Comparison of ENCODE assay signal across 24 mouse cellular contexts in genomic region chr11:118485338-118485737, GRCm38 (mm10). TPM values are rescaled to one million over a fixed set of nuclear protein-coding genes. Genes with fewer than 3 reads are reported as not detected.
DNase-seq lines count a peak whose midpoint lies in the region; ATAC-seq and TF ChIP-seq lines count a peak whose summit lies in the region.
"Had no signal": no experiment of that assay in that cellular context is flagged by ENCODE, and none has a peak within 500 bp of the region (broad histone marks: within the 10 kb centered on the region; RNA-seq: fewer than 3 reads in every experiment).

No protein-coding gene starts in this region.

- H3K27me3 ChIP-seq in neural tube, embryonic 13.5 days, result no peaks in the 10 kb centered on the region
- H3K27me3 ChIP-seq in neural tube, embryonic 15.5 days (replicated peaks), result no peaks in the 10 kb centered on the region
- H3K27me3 ChIP-seq in thymus, adult 2 months (ENCODE audit: control insufficient read depth, insufficient read depth, low read length), result no peaks in the 10 kb centered on the region
- H3K27me3 ChIP-seq: embryonic facial prominence, embryonic 12.5 days; forebrain, embryonic 15.5 days had no signal

- peaks cover 34% of the 10 kb centered on the region for H3K4me1 ChIP-seq in neural tube, embryonic 13.5 days (replicated peaks)
- H3K4me1 ChIP-seq in neural tube, embryonic 15.5 days, result peaks cover 40% of the 10 kb centered on the region
- H3K4me1 ChIP-seq in thymus, adult 2 months (replicated peaks; ENCODE audit: control insufficient read depth, insufficient read depth, low read length), result peaks cover under 1% of the 10 kb centered on the region; the same call in 1 of the 2 replicates
- H3K4me1 ChIP-seq: embryonic facial prominence, embryonic 12.5 days had no signal

- peaks cover 26% of the 10 kb centered on the region for H3K36me3 ChIP-seq in neural tube, embryonic 13.5 days
- peaks cover 8% of the 10 kb centered on the region; the same call in 1 of the 2 replicates for H3K36me3 ChIP-seq in neural tube, embryonic 15.5 days
- H3K36me3 ChIP-seq in thymus, adult 2 months (ENCODE audit: control insufficient read depth, insufficient read depth, low read length), result peaks cover 42% of the 10 kb centered on the region
- H3K36me3 ChIP-seq: forebrain, embryonic 15.5 days had no signal

- TF ChIP-seq POLR2A in thymus, adult 2 months (IDR thresholded peaks at IDR 0.05; ENCODE audit: control insufficient read depth, extremely low read depth, insufficient read depth, low read length, poor library complexity), result no peak

- H3K27ac ChIP-seq in neural tube, embryonic 13.5 days (replicated peaks), result 0 out of 2 replicates have a peak overlapping the region, but pooled peaks have one; percentile 4
- no peak overlapping the region for H3K27ac ChIP-seq in neural tube, embryonic 15.5 days (replicated peaks)
- no peak overlapping the region for H3K27ac ChIP-seq in thymus, adult 2 months (ENCODE audit: control insufficient read depth, insufficient read depth, low read length)
- H3K27ac ChIP-seq: embryonic facial prominence, embryonic 12.5 days; forebrain, embryonic 10.5 days; forebrain, embryonic 15.5 days; gastrocnemius, adult 2 months; hindbrain, embryonic 10.5 days; hindbrain, embryonic 14.5 days had no signal

- peak; percentile 24 for DNase-seq in cerebellum, adult 11-12 months
- DNase-seq in cerebellum, postnatal 14 days, result no peak
- DNase-seq in frontal cortex, postnatal 10 days (ENCODE audit: low spot score in 2 of 2), result no peak
- no peak for DNase-seq in thymus, adult 2 months
- no peak for DNase-seq in embryo, embryonic 10.5 days (ENCODE audit: low spot score)
- DNase-seq: adrenal gland, adult 8-10 months; adrenal gland, postnatal 25 days; cerebellum, adult 9-11 months; gastrocnemius, adult 2 months; gastrocnemius, postnatal 14 days; heart, adult 11 months; heart, postnatal 36 days had no signal

- TF ChIP-seq CTCF in thymus, adult 2 months (IDR thresholded peaks at IDR 0.05; ENCODE audit: borderline replicate concordance, control insufficient read depth, extremely low read depth, insufficient read depth, low read length, poor library complexity), result no peak

- no peak overlapping the region for H3K4me3 ChIP-seq in neural tube, embryonic 13.5 days
- no peak overlapping the region for H3K4me3 ChIP-seq in neural tube, embryonic 15.5 days (replicated peaks)
- H3K4me3 ChIP-seq in thymus, adult 2 months (ENCODE audit: control insufficient read depth, insufficient read depth, low read length), result no peak overlapping the region
- H3K4me3 ChIP-seq: embryonic facial prominence, embryonic 12.5 days; erythroblast, embryonic 14.5 days; forebrain, embryonic 10.5 days; forebrain, embryonic 15.5 days; gastrocnemius, adult 2 months; hindbrain, embryonic 10.5 days had no signal

- no peak overlapping the region for H3K4me2 ChIP-seq in neural tube, embryonic 13.5 days
- no peak overlapping the region for H3K4me2 ChIP-seq in neural tube, embryonic 15.5 days
- H3K4me2 ChIP-seq: embryonic facial prominence, embryonic 12.5 days; forebrain, embryonic 15.5 days; heart, embryonic 11.5 days; hindbrain, embryonic 14.5 days had no signal

- WGBS in neural tube, embryonic 13.5 days, result 76% methylated on average over 11 of the region's 11 CpGs
- WGBS in neural tube, embryonic 15.5 days, result 77% methylated on average over 11 of the region's 11 CpGs
- WGBS in thymus, adult 2 months, result 94% methylated on average over 11 of the region's 11 CpGs

- H3K9me3 ChIP-seq in neural tube, embryonic 13.5 days, result no peaks in the 10 kb centered on the region
- no peaks in the 10 kb centered on the region for H3K9me3 ChIP-seq in neural tube, embryonic 15.5 days (replicated peaks)
- H3K9me3 ChIP-seq: embryonic facial prominence, embryonic 12.5 days; forebrain, embryonic 10.5 days; forebrain, embryonic 15.5 days; hindbrain, embryonic 10.5 days had no signal

- ATAC-seq in frontal cortex, adult (ENCODE audit: low TSS enrichment), result peak; percentile 25
- ATAC-seq in neural tube, embryonic 13.5 days (ENCODE audit: low read depth), result no peak
- no peak for ATAC-seq in neural tube, embryonic 15.5 days (ENCODE audit: low FRiP score)
- ATAC-seq: activated CD4-positive, CD25-positive, alpha-beta regulatory T cell, adult 4 months; forebrain, embryonic 15.5 days; intestine, postnatal 0 days had no signal

- no peak overlapping the region for H3K9ac ChIP-seq in neural tube, embryonic 13.5 days
- H3K9ac ChIP-seq in neural tube, embryonic 15.5 days (replicated peaks), result no peak overlapping the region
- H3K9ac ChIP-seq: embryonic facial prominence, embryonic 12.5 days; forebrain, embryonic 15.5 days; hindbrain, embryonic 14.5 days had no signal

RNA-seq across cellular contexts. Expression of gene Engase, which starts 8.7 kb away (rescaled TPM):
- 8.1 and 10.0 TPM in 2 replicates for polyA plus RNA-seq in neural tube, embryonic 13.5 days (2015; fragmentation: Nextera tagmentation; extraction: Ambion mirVana)
- 7.1 and 8.7 TPM in 2 replicates for polyA plus RNA-seq in neural tube, embryonic 15.5 days (2015; fragmentation: Nextera tagmentation; extraction: Ambion mirVana)
- polyA plus RNA-seq in thymus, adult 2 months (2012; rRNA removed), result 56.5 and 58.1 TPM in 2 replicates

RNA-seq across cellular contexts. Expression of gene C1qtnf1, which starts 57.3 kb away (rescaled TPM):
- 4.4 and 4.8 TPM in 2 replicates for polyA plus RNA-seq in neural tube, embryonic 13.5 days (2015; fragmentation: Nextera tagmentation; extraction: Ambion mirVana)
- polyA plus RNA-seq in neural tube, embryonic 15.5 days (2015; fragmentation: Nextera tagmentation; extraction: Ambion mirVana), result 4.8 and 6.7 TPM in 2 replicates
- polyA plus RNA-seq in thymus, adult 2 months (2012; rRNA removed), result 8.4 and 10.6 TPM in 2 replicates
- polyA plus RNA-seq: activated CD4-positive, CD25-positive, alpha-beta regulatory T cell, adult 4 months; erythroblast, embryonic 14.5 days had no signal
